Mouse (Mus musculus): ENCODE measurements around the gene Xrcc6.

Gene Xrcc6

GRCm38 (mm10) chr15:82016830-82017229 lies 29.2 kb downstream of the Xrcc6 start:
- intact Hi-C loops (cut with DNase I) = no loop called here

GRCm38 (mm10) chr15:82017461-82017860 lies 29.8 kb downstream of the Xrcc6 start:
- intact Hi-C loops (cut with DNase I) = no loop called here

- intact Hi-C loops (cut with DNase I) = no loop called here
Observed at GRCm38 (mm10) chr15:82019288-82019687, 31.7 kb downstream of the Xrcc6 start.

GRCm38 (mm10) chr15:82022535-82023088 lies 35.0 kb downstream of the Xrcc6 start:
- intact Hi-C loops (cut with DNase I) = no loop called here

- intact Hi-C loops (cut with DNase I) = no loop called here
Observed at GRCm38 (mm10) chr15:82023965-82024635, 36.5 kb downstream of the Xrcc6 start.

GRCm38 (mm10) chr15:82027276-82027675 lies 39.6 kb downstream of the Xrcc6 start:
- intact Hi-C loops (cut with DNase I) = no loop called here

GRCm38 (mm10) chr15:82027726-82028125 lies 40.1 kb downstream of the Xrcc6 start:
- intact Hi-C loops (cut with DNase I) = no loop called here

GRCm38 (mm10) chr15:82032386-82032785 lies 44.8 kb downstream of the Xrcc6 start:
- intact Hi-C loops (cut with DNase I) = no loop called here

- intact Hi-C loops (cut with DNase I) = no loop called here
Observed at GRCm38 (mm10) chr15:82033762-82034161, 46.1 kb downstream of the Xrcc6 start, which contains the start of gene Desi1. Gene Desi1, minus strand, starts transcription at chr15:82033862.

- intact Hi-C loops (cut with DNase I) = loop anchor here (5.0 kb wide), 1 partner anchor 79 kb away; no protein-coding TSS in a partner anchor
Observed at GRCm38 (mm10) chr15:82035904-82036689, 48.5 kb downstream of the Xrcc6 start.

- intact Hi-C loops (cut with DNase I) = no loop called here
Observed at GRCm38 (mm10) chr15:82040650-82041049, 53.0 kb downstream of the Xrcc6 start.

- intact Hi-C loops (cut with DNase I) = no loop called here
Observed at GRCm38 (mm10) chr15:82044166-82044784, 56.6 kb downstream of the Xrcc6 start.

GRCm38 (mm10) chr15:82046246-82046891 lies 58.7 kb downstream of the Xrcc6 start:
- intact Hi-C loops (cut with DNase I) = no loop called here

- intact Hi-C loops (cut with DNase I) = no loop called here
Observed at GRCm38 (mm10) chr15:82047080-82047883, 59.6 kb downstream of the Xrcc6 start, which contains the start of gene Snu13. Gene Snu13, minus strand, starts transcription at chr15:82047598.

GRCm38 (mm10) chr15:82052544-82052943 lies 64.9 kb downstream of the Xrcc6 start:
- intact Hi-C loops (cut with DNase I) = no loop called here

GRCm38 (mm10) chr15:82058719-82059201 lies 71.1 kb downstream of the Xrcc6 start, which contains the start of gene 4930407I10Rik:
Gene 4930407I10Rik, plus strand, starts transcription at chr15:82059151.
- intact Hi-C loops (cut with DNase I) = no loop called here

GRCm38 (mm10) chr15:82063909-82064308 lies 76.3 kb downstream of the Xrcc6 start:
- intact Hi-C loops (cut with DNase I) = no loop called here

- intact Hi-C loops (cut with DNase I) = loop anchor here (1.0 to 5.0 kb wide), 2 partner anchors 42 to 171 kb away; no protein-coding TSS in a partner anchor
Observed at GRCm38 (mm10) chr15:82065511-82065910, 77.9 kb downstream of the Xrcc6 start.

- intact Hi-C loops (cut with DNase I) = loop anchor here (5.0 kb wide), 1 partner anchor 37 kb away; no protein-coding TSS in a partner anchor
Observed at GRCm38 (mm10) chr15:82069898-82070297, 82.3 kb downstream of the Xrcc6 start, which contains the start of gene Mei1. Gene Mei1, plus strand, starts transcription at chr15:82069996.
